Mouse (Mus musculus) frontal cortex, postnatal 36 days (tissue): Measurements from ENCODE around the gene Lamc1.
A peak's percentile ranks its signal among the peaks of the same experiment; 100 is the strongest.
"Not testable (repeated sequence)": the region's sequence is repeated elsewhere in the genome, so short reads cannot be mapped to it uniquely, and the experiment has no call there.

ENCODE experiments used
- DNase-seq, 2 experiments: peaks; one replicate each; pipeline ENCODE4 v3.0.0; 2022; ENCODE audit warnings: low spot score in 2 of 2

Gene Lamc1

GRCm38 (mm10) chr1:153332444-153333295 is at the start of gene Lamc1:
Gene Lamc1, minus strand, starts transcription at chr1:153332786.
- DNase-seq, result peak; percentile 75 to 76

GRCm38 (mm10) chr1:153380746-153381282 is 48.2 kb upstream of the Lamc1 start:
- no peak for DNase-seq

GRCm38 (mm10) chr1:153379832-153380231 is 47.2 kb upstream of the Lamc1 start:
- DNase-seq, result no peak

- no peak for DNase-seq
Measured at GRCm38 (mm10) chr1:153378587-153378986, 46.0 kb upstream of the Lamc1 start.

GRCm38 (mm10) chr1:153376446-153376845 is 43.9 kb upstream of the Lamc1 start:
- DNase-seq, result no peak

GRCm38 (mm10) chr1:153374136-153374535 is 41.5 kb upstream of the Lamc1 start:
- DNase-seq, result no peak

GRCm38 (mm10) chr1:153371846-153372245 is 39.3 kb upstream of the Lamc1 start:
- no peak for DNase-seq

- no peak for DNase-seq
Measured at GRCm38 (mm10) chr1:153369011-153369410, 36.4 kb upstream of the Lamc1 start.

- DNase-seq, result no peak
Measured at GRCm38 (mm10) chr1:153367048-153367447, 34.5 kb upstream of the Lamc1 start.

GRCm38 (mm10) chr1:153361926-153362325 is 29.3 kb upstream of the Lamc1 start:
- no peak for DNase-seq

GRCm38 (mm10) chr1:153360556-153360955 is 28.0 kb upstream of the Lamc1 start:
- DNase-seq, result no peak

- no peak for DNase-seq
Measured at GRCm38 (mm10) chr1:153357218-153357617, 24.6 kb upstream of the Lamc1 start.

GRCm38 (mm10) chr1:153354466-153354865 is 21.9 kb upstream of the Lamc1 start:
- no peak for DNase-seq

GRCm38 (mm10) chr1:153353736-153354430 is 21.3 kb upstream of the Lamc1 start:
- DNase-seq, result no peak

GRCm38 (mm10) chr1:153351034-153351433 is 18.4 kb upstream of the Lamc1 start:
- DNase-seq, result no peak

GRCm38 (mm10) chr1:153347726-153348125 is 15.1 kb upstream of the Lamc1 start:
- no peak for DNase-seq

- DNase-seq, result no peak
Measured at GRCm38 (mm10) chr1:153347040-153347439, 14.5 kb upstream of the Lamc1 start.

- no peak for DNase-seq
Measured at GRCm38 (mm10) chr1:153345699-153346291, 13.2 kb upstream of the Lamc1 start.

GRCm38 (mm10) chr1:153345002-153345401 is 12.4 kb upstream of the Lamc1 start:
- DNase-seq, result no peak

- DNase-seq, result not testable (repeated sequence)
Measured at GRCm38 (mm10) chr1:153335451-153335850, 2.9 kb upstream of the Lamc1 start.

- peak; percentile 48 to 56 for DNase-seq
Measured at GRCm38 (mm10) chr1:153333296-153334121, 923 bp upstream of the Lamc1 start.
